Mouse (Mus musculus) MEL (cell line): Measurements from ENCODE around the gene M6pr.

ENCODE experiments used
- CTCF ChIP-seq, 3 experiments: IDR thresholded peaks in 2 of 3; conservative IDR thresholded peaks in 1 of 3; 2 replicates each; pipeline ENCODE4 v1.5.1; 2011 to 2012; ENCODE audit warnings: low read length in 3 of 3, low read depth in 2 of 3, mild to moderate bottlenecking in 2 of 3, improper control_type of control experiment in 1 of 3, inconsistent platforms in 1 of 3, mixed read lengths in 1 of 3, moderate library complexity in 1 of 3; ENCODE audit not compliant: control insufficient read depth in 1 of 3, insufficient read depth in 1 of 3, poor library complexity in 1 of 3, severe bottlenecking in 1 of 3
- ELF1 ChIP-seq: IDR thresholded peaks from 2 replicates; pipeline ENCODE4 v1.6.1; 2014; ENCODE audit warnings: low read depth, mild to moderate bottlenecking, inconsistent platforms, low read length, improper control_type of control experiment, moderate library complexity
- EP300 ChIP-seq, 2 experiments: IDR thresholded peaks; 2 replicates each; pipeline ENCODE4 v1.6.1; 2011; ENCODE audit warnings: improper control_type of control experiment in 2 of 2, low read length in 2 of 2, low read depth in 1 of 2, mild to moderate bottlenecking in 1 of 2
- GATA1 ChIP-seq: IDR thresholded peaks from 2 replicates; pipeline ENCODE4 v1.6.1; 2011; ENCODE audit warnings: low read depth, low read length, improper control_type of control experiment
- POLR2A ChIP-seq, 2 experiments: IDR thresholded peaks; 2 replicates each; pipeline ENCODE4 v1.6.1; 2011 to 2012; ENCODE audit warnings: low read length in 2 of 2, mild to moderate bottlenecking in 2 of 2, control low read depth in 1 of 2, improper control_type of control experiment in 1 of 2, low read depth in 1 of 2, moderate library complexity in 1 of 2; ENCODE audit not compliant: control insufficient read depth in 1 of 2, insufficient read depth in 1 of 2, poor library complexity in 1 of 2
- POLR2AphosphoS2 ChIP-seq: IDR thresholded peaks from 2 replicates; pipeline ENCODE4 v1.6.1; 2011; ENCODE audit warnings: low read length, improper control_type of control experiment
- TCF12 ChIP-seq: IDR thresholded peaks from 2 replicates; pipeline ENCODE4 v1.6.1; 2014; ENCODE audit warnings: low read depth, mild to moderate bottlenecking, inconsistent platforms, low read length, improper control_type of control experiment, moderate library complexity
- USF1 ChIP-seq: IDR thresholded peaks from 2 replicates; pipeline ENCODE4 v1.6.1; 2014; ENCODE audit warnings: low read depth, mild to moderate bottlenecking, inconsistent platforms, low read length, improper control_type of control experiment, moderate library complexity
- ZNF384 ChIP-seq: IDR thresholded peaks from 2 replicates; pipeline ENCODE4 v1.6.1; 2012; ENCODE audit warnings: low read depth, mild to moderate bottlenecking, inconsistent platforms, low read length, improper control_type of control experiment

- TF ChIP-seq CTCF (IDR thresholded peaks at IDR 0.05 in 2 of 3, conservative IDR thresholded peaks at IDR 0.05 in 1 of 3; ENCODE audit: control insufficient read depth in 1 of 3, insufficient read depth in 1 of 3, low read depth in 2 of 3, low read length in 3 of 3, poor library complexity in 1 of 3, severe bottlenecking in 1 of 3) = no peak
- no peak for TF ChIP-seq EP300 (IDR thresholded peaks at IDR 0.05; ENCODE audit: low read depth in 1 of 2, low read length in 2 of 2)
- no peak for TF ChIP-seq ZNF384
- TF ChIP-seq ELF1 = no peak
- no peak for TF ChIP-seq GATA1
- TF ChIP-seq TCF12 = no peak
- TF ChIP-seq POLR2A (IDR thresholded peaks at IDR 0.05; ENCODE audit: control insufficient read depth in 1 of 2, insufficient read depth in 1 of 2, low read depth in 1 of 2, low read length in 2 of 2, poor library complexity in 1 of 2) = no peak
- TF ChIP-seq USF1 = no peak
- no peak for TF ChIP-seq POLR2AphosphoS2
Measured at GRCm38 (mm10) chr6:122341038-122341810, 32.7 kb downstream of the M6pr start.
